Mouse (Mus musculus) liver, postnatal 0 days (tissue): ENCODE data around the gene Inhbc.

Experiments used
- CTCF ChIP-seq: sonication (generic); IDR thresholded peaks from 2 replicates; pipeline ENCODE4 v1.5.1; 2016; ENCODE audit warnings: antibody characterized with exemption, low read depth
- EP300 ChIP-seq: IDR thresholded peaks from 2 replicates; pipeline ENCODE4 v1.6.1; 2016; ENCODE audit warnings: antibody characterized with exemption, low read depth, mild to moderate bottlenecking

DNA sequence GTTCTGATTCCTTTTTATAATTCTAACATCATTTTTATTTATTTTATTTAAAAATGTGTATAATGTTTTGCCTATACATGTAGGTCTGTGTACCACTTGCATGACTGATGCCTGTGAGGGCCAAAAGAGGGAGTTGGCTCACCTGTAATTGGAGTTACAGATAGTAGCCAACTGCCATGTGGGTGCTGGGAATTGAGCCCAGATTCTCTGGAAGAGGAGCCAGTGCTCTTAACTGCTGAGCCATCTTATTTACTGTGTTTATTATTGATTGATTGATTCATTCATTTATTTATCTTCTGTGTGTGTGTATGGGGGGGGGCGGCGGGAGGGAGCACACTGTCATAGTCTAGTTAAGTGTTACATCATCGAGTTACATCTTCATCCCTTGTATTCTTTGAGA lies 34.5 kb upstream of the Inhbc start:
- TF ChIP-seq EP300 (no peak), CTCF (no peak)
